Mouse (Mus musculus) liver, embryonic 11.5 days (tissue): ENCODE data around the gene Cald1. TPM values are rescaled to one million over a fixed set of nuclear protein-coding genes. Genes with fewer than 3 reads are reported as not detected.

Experiments used
- ATAC-seq: fragments of 200-750 bp; cut with Nextera tagmentation; replicated peaks from 2 replicates; pipeline ENCODE4 v1.8.0; 2017; ENCODE audit warnings: moderate number of reproducible peaks, mild to moderate bottlenecking, moderate TSS enrichment, moderate library complexity; ENCODE audit not compliant: low FRiP score
- DNase-seq: peaks from one replicate; pipeline ENCODE4 v3.0.0-alpha.2; 2017; ENCODE audit warnings: low spot score
- H3K27ac ChIP-seq: fragments of 300-500 bp; sonication (generic); 2 replicates; pipeline ENCODE4 v1.5.1; 2014; ENCODE audit warnings: mild to moderate bottlenecking, low read depth, low read length, control low read depth
- H3K27me3 ChIP-seq: fragments of 300-500 bp; sonication (generic); replicated peaks from 2 replicates; pipeline ENCODE4 v1.6.1; 2014; ENCODE audit warnings: low read length, mixed read lengths; ENCODE audit not compliant: control insufficient read depth, insufficient read depth
- H3K36me3 ChIP-seq: fragments of 300-500 bp; sonication (generic); 2 replicates; pipeline ENCODE4 v1.6.1; 2014; ENCODE audit warnings: mild to moderate bottlenecking, low read length, moderate library complexity, mixed read lengths; ENCODE audit not compliant: control insufficient read depth, insufficient read depth
- H3K4me1 ChIP-seq: fragments of 300-500 bp; sonication (generic); replicated peaks from 2 replicates; pipeline ENCODE4 v1.6.1; 2014; ENCODE audit warnings: low read length, mixed read lengths; ENCODE audit not compliant: control insufficient read depth, insufficient read depth
- H3K4me2 ChIP-seq: fragments of 300-500 bp; sonication (generic); 2 replicates; pipeline ENCODE4 v1.6.1; 2014; ENCODE audit warnings: mild to moderate bottlenecking, control low read depth, moderate library complexity
- H3K4me3 ChIP-seq: fragments of 300-500 bp; sonication (generic); 2 replicates; pipeline ENCODE4 v1.5.1; 2014; ENCODE audit warnings: low read depth, low read length, control low read depth
- H3K9ac ChIP-seq: fragments of 300-500 bp; sonication (generic); 2 replicates; pipeline ENCODE4 v1.6.1; 2014; ENCODE audit warnings: low read depth, low read length, control low read depth
- H3K9me3 ChIP-seq: fragments of 300-500 bp; sonication (generic); 2 replicates; pipeline ENCODE4 v1.6.1; 2016; ENCODE audit warnings: low read length, inconsistent platforms, mixed read lengths; ENCODE audit not compliant: control insufficient read depth
- WGBS: fragments of 180-500 bp; shearing (Covaris S2); extraction: QIAGEN DNeasy Blood & Tissue Kit; methylation state at CpG from one replicate; pipeline ENCODE4 v1.1.7; 2014; 5-methylcytosine and 5-hydroxymethylcytosine counted together
- polyA plus RNA-seq: library from polyadenylated mRNA; unstranded; fragments of >200 nt; fragmentation: Nextera tagmentation; extraction: Ambion mirVana; gene quantifications from 2 replicates; pipeline ENCODE4 v1.2.1, GENCODE M21; 2014

Cald1 gene
- polyA plus RNA-seq, 1 experiment from 2014 or later = 134 TPM

GRCm38 (mm10) chr6:34723250-34723904 is 125.1 kb downstream of the Cald1 start:
- Histone ChIP-seq H3K4me3 (no peak overlapping the region), H3K4me1 (peaks cover 15% of the 10 kb centered on the region), H3K27me3 (no peaks in the 10 kb centered on the region), H3K36me3 (no peaks in the 10 kb centered on the region), H3K4me2 (no peak overlapping the region), H3K27ac (no peak overlapping the region), H3K9me3 (peaks cover 2% of the 10 kb centered on the region; the same call in 1 of the 2 replicates), H3K9ac (no peak overlapping the region)
- WGBS = 87% methylated on average over 10 of the region's 10 CpGs
- DNase-seq (no peak), ATAC-seq (no peak)

- Histone ChIP-seq H3K4me1 (peaks cover 12% of the 10 kb centered on the region), H3K27me3 (no peaks in the 10 kb centered on the region), H3K9me3 (peaks cover 2% of the 10 kb centered on the region; the same call in 1 of the 2 replicates), H3K4me3 (no peak overlapping the region), H3K4me2 (no peak overlapping the region), H3K36me3 (no peaks in the 10 kb centered on the region), H3K9ac (no peak overlapping the region), H3K27ac (no peak overlapping the region)
- ATAC-seq (no peak), DNase-seq (no peak)
- 73% methylated on average over 1 of the region's 1 CpGs for WGBS
Observed at GRCm38 (mm10) chr6:34725660-34726059, 127.4 kb downstream of the Cald1 start.

GRCm38 (mm10) chr6:34726104-34726503 is 127.8 kb downstream of the Cald1 start:
- ATAC-seq (no peak), DNase-seq (peak; percentile 11)
- Histone ChIP-seq H3K36me3 (no peaks in the 10 kb centered on the region), H3K9me3 (peaks cover 2% of the 10 kb centered on the region; the same call in 1 of the 2 replicates), H3K4me1 (peaks cover 12% of the 10 kb centered on the region), H3K4me3 (no peak overlapping the region), H3K9ac (no peak overlapping the region), H3K27me3 (no peaks in the 10 kb centered on the region), H3K27ac (no peak overlapping the region; the same call in 1 of the 2 replicates), H3K4me2 (no peak overlapping the region)
- 66% methylated on average over 1 of the region's 1 CpGs for whole genome bisulfite sequencing

GRCm38 (mm10) chr6:34727316-34727983 is 129.2 kb downstream of the Cald1 start:
- ATAC-seq (peak; percentile 58; the same call in 1 of the 2 replicates), DNase-seq (peak; percentile 35)
- Histone ChIP-seq H3K9ac (no peak overlapping the region), H3K9me3 (peaks cover 2% of the 10 kb centered on the region; the same call in 1 of the 2 replicates), H3K4me3 (no peak overlapping the region), H3K36me3 (no peaks in the 10 kb centered on the region), H3K4me2 (peak overlapping the region; percentile 21; the same call in 1 of the 2 replicates), H3K27me3 (no peaks in the 10 kb centered on the region), H3K4me1 (peaks cover 12% of the 10 kb centered on the region), H3K27ac (peak overlapping the region; percentile 25; the same call in 1 of the 2 replicates)
- WGBS = 71% methylated on average over 15 of the region's 15 CpGs

GRCm38 (mm10) chr6:34729449-34730151 is 131.3 kb downstream of the Cald1 start:
- H3K4me1 ChIP-seq = peaks cover 12% of the 10 kb centered on the region
- no peak overlapping the region for H3K9ac ChIP-seq
- DNase-seq = no peak
- no peaks in the 10 kb centered on the region for H3K36me3 ChIP-seq
- WGBS = 54% methylated on average over 8 of the region's 8 CpGs
- no peak for ATAC-seq
- no peak overlapping the region for H3K27ac ChIP-seq
- H3K4me2 ChIP-seq = no peak overlapping the region
- no peaks in the 10 kb centered on the region for H3K9me3 ChIP-seq
- no peak overlapping the region for H3K4me3 ChIP-seq
- H3K27me3 ChIP-seq = no peaks in the 10 kb centered on the region

- WGBS = 86% methylated on average over 6 of the region's 6 CpGs
Observed at GRCm38 (mm10) chr6:34731007-34731406, 132.7 kb downstream of the Cald1 start.

GRCm38 (mm10) chr6:34731529-34731928 is 133.2 kb downstream of the Cald1 start:
- H3K27me3 ChIP-seq = no peaks in the 10 kb centered on the region
- DNase-seq = no peak
- H3K4me1 ChIP-seq = peaks cover 10% of the 10 kb centered on the region
- H3K4me2 ChIP-seq = no peak overlapping the region
- WGBS = 73% methylated on average over 9 of the region's 9 CpGs
- no peaks in the 10 kb centered on the region for H3K9me3 ChIP-seq
- no peak overlapping the region for H3K4me3 ChIP-seq
- H3K27ac ChIP-seq = no peak overlapping the region
- ATAC-seq = no peak
- no peak overlapping the region for H3K9ac ChIP-seq
- no peaks in the 10 kb centered on the region for H3K36me3 ChIP-seq

More at GRCm38 (mm10) chr6:34731007-34731406, 132.7 kb downstream of the Cald1 start:
- Histone ChIP-seq H3K4me1 (peaks cover 11% of the 10 kb centered on the region), H3K9ac (no peak overlapping the region), H3K27ac (no peak overlapping the region), H3K4me3 (no peak overlapping the region), H3K27me3 (no peaks in the 10 kb centered on the region), H3K36me3 (no peaks in the 10 kb centered on the region), H3K4me2 (no peak overlapping the region), H3K9me3 (no peaks in the 10 kb centered on the region)
- DNase-seq = no peak
- ATAC-seq = no peak

- Histone ChIP-seq H3K9me3 (no peaks in the 10 kb centered on the region), H3K4me3 (no peak overlapping the region), H3K36me3 (no peaks in the 10 kb centered on the region), H3K4me1 (peaks cover 2% of the 10 kb centered on the region; the same call in 1 of the 2 replicates), H3K9ac (no peak overlapping the region), H3K4me2 (no peak overlapping the region), H3K27ac (no peak overlapping the region), H3K27me3 (no peaks in the 10 kb centered on the region)
- WGBS = 78% methylated on average over 13 of the region's 13 CpGs
- DNase-seq = no peak
- ATAC-seq = no peak
Observed at GRCm38 (mm10) chr6:34734940-34735695, 136.8 kb downstream of the Cald1 start.
